Mouse (Mus musculus) forebrain, embryonic 10.5 days (tissue): ENCODE results near the gene Dgat2. TPM values are rescaled to one million over a fixed set of nuclear protein-coding genes. Genes with fewer than 3 reads are reported as not detected.

Experiments
- DNase-seq: peaks from one replicate; pipeline ENCODE4 v3.0.0-alpha.2; 2017; ENCODE audit warnings: low spot score; ENCODE audit errors: extremely low spot score
- H3K27ac ChIP-seq: fragments of 300-500 bp; sonication (generic); 2 replicates; pipeline ENCODE4 v1.5.1; 2016; ENCODE audit warnings: mild to moderate bottlenecking
- H3K27me3 ChIP-seq: fragments of 300-500 bp; sonication (generic); 2 replicates; pipeline ENCODE4 v1.6.1; 2016; ENCODE audit warnings: mild to moderate bottlenecking; ENCODE audit not compliant: poor library complexity, severe bottlenecking
- H3K36me3 ChIP-seq: fragments of 300-500 bp; sonication (generic); replicated peaks from 2 replicates; pipeline ENCODE4 v1.6.1; 2016; ENCODE audit warnings: mild to moderate bottlenecking, moderate library complexity
- H3K4me1 ChIP-seq: fragments of 300-500 bp; sonication (generic); 2 replicates; pipeline ENCODE4 v1.6.1; 2016
- H3K4me3 ChIP-seq: fragments of 300-500 bp; sonication (generic); 2 replicates; pipeline ENCODE4 v1.5.1; 2016; ENCODE audit warnings: mild to moderate bottlenecking, moderate library complexity
- H3K9me3 ChIP-seq: fragments of 300-500 bp; sonication (generic); 2 replicates; pipeline ENCODE4 v1.6.1; 2016; ENCODE audit warnings: mild to moderate bottlenecking, moderate library complexity
- WGBS: fragments of 180-500 bp; shearing (Covaris S2); methylation state at CpG from one replicate; pipeline ENCODE4 v1.1.7; 2016; 5-methylcytosine and 5-hydroxymethylcytosine counted together
- polyA plus RNA-seq: library from polyadenylated mRNA; unstranded; fragments of >200 nt; fragmentation: Nextera tagmentation; extraction: Ambion mirVana; gene quantifications from 2 replicates; pipeline ENCODE4 v1.2.1, GENCODE M21; 2016

Dgat2 gene
- polyA plus RNA-seq, 1 experiment from 2014 or later: 12.3 TPM

GRCm38 (mm10) chr7:99213686-99214085 is 31.2 kb upstream of the Dgat2 start:
- no peaks in the 10 kb centered on the region for H3K36me3 ChIP-seq
- DNase-seq: no peak
- H3K27me3 ChIP-seq: no peaks in the 10 kb centered on the region
- H3K4me1 ChIP-seq: peaks cover 19% of the 10 kb centered on the region
- H3K9me3 ChIP-seq: no peaks in the 10 kb centered on the region
- WGBS: 83% methylated on average over 2 of the region's 2 CpGs
- H3K27ac ChIP-seq: no peak overlapping the region
- no peak overlapping the region for H3K4me3 ChIP-seq

- no peak overlapping the region for H3K27ac ChIP-seq
- no peak overlapping the region for H3K4me3 ChIP-seq
- WGBS: 84% methylated on average over 1 of the region's 1 CpGs
- no peaks in the 10 kb centered on the region for H3K36me3 ChIP-seq
- H3K4me1 ChIP-seq: peaks cover 19% of the 10 kb centered on the region
- no peaks in the 10 kb centered on the region for H3K27me3 ChIP-seq
- H3K9me3 ChIP-seq: no peaks in the 10 kb centered on the region
- DNase-seq: no peak
Measured at GRCm38 (mm10) chr7:99213056-99213455, 30.5 kb upstream of the Dgat2 start.

GRCm38 (mm10) chr7:99208704-99209103 is 26.2 kb upstream of the Dgat2 start:
- Histone ChIP-seq H3K36me3 (no peaks in the 10 kb centered on the region), H3K4me3 (no peak overlapping the region), H3K4me1 (no peaks in the 10 kb centered on the region), H3K27me3 (no peaks in the 10 kb centered on the region), H3K27ac (no peak overlapping the region), H3K9me3 (no peaks in the 10 kb centered on the region)
- no peak for DNase-seq
- 97% methylated on average over 4 of the region's 4 CpGs for WGBS

- Histone ChIP-seq H3K27ac (no peak overlapping the region), H3K36me3 (no peaks in the 10 kb centered on the region), H3K4me1 (no peaks in the 10 kb centered on the region), H3K9me3 (no peaks in the 10 kb centered on the region), H3K4me3 (no peak overlapping the region), H3K27me3 (no peaks in the 10 kb centered on the region)
- no peak for DNase-seq
- 92% methylated on average over 7 of the region's 7 CpGs for WGBS
Measured at GRCm38 (mm10) chr7:99206364-99206763, 23.8 kb upstream of the Dgat2 start.

GRCm38 (mm10) chr7:99202163-99202562 is 19.6 kb upstream of the Dgat2 start:
- DNase-seq: no peak
- H3K4me1 ChIP-seq: 0 out of 2 replicates have a peak, but pooled peaks cover 2% of the 10 kb centered on the region
- no peaks in the 10 kb centered on the region for H3K36me3 ChIP-seq
- no peak overlapping the region for H3K27ac ChIP-seq
- H3K4me3 ChIP-seq: no peak overlapping the region
- 87% methylated on average over 7 of the region's 7 CpGs for WGBS
- no peaks in the 10 kb centered on the region for H3K27me3 ChIP-seq
- no peaks in the 10 kb centered on the region for H3K9me3 ChIP-seq

GRCm38 (mm10) chr7:99200290-99200689 is 17.8 kb upstream of the Dgat2 start:
- Histone ChIP-seq H3K4me3 (no peak overlapping the region), H3K9me3 (no peaks in the 10 kb centered on the region), H3K36me3 (no peaks in the 10 kb centered on the region), H3K27me3 (no peaks in the 10 kb centered on the region), H3K4me1 (0 out of 2 replicates have a peak, but pooled peaks cover 2% of the 10 kb centered on the region), H3K27ac (no peak overlapping the region)
- WGBS: 51% methylated on average over 4 of the region's 4 CpGs
- DNase-seq: no peak

GRCm38 (mm10) chr7:99199451-99200175 is 17.1 kb upstream of the Dgat2 start:
- Histone ChIP-seq H3K4me3 (no peak overlapping the region), H3K4me1 (0 out of 2 replicates have a peak, but pooled peaks cover 2% of the 10 kb centered on the region), H3K27me3 (no peaks in the 10 kb centered on the region), H3K27ac (no peak overlapping the region), H3K9me3 (no peaks in the 10 kb centered on the region), H3K36me3 (no peaks in the 10 kb centered on the region)
- DNase-seq: no peak
- WGBS: 89% methylated on average over 9 of the region's 9 CpGs

GRCm38 (mm10) chr7:99198811-99199210 is 16.3 kb upstream of the Dgat2 start:
- no peaks in the 10 kb centered on the region for H3K36me3 ChIP-seq
- WGBS: 92% methylated on average over 2 of the region's 2 CpGs

GRCm38 (mm10) chr7:99194511-99194910 is 12.0 kb upstream of the Dgat2 start:
- Histone ChIP-seq H3K4me3 (no peak overlapping the region), H3K9me3 (no peaks in the 10 kb centered on the region), H3K27ac (no peak overlapping the region), H3K27me3 (no peaks in the 10 kb centered on the region), H3K4me1 (no peaks in the 10 kb centered on the region), H3K36me3 (no peaks in the 10 kb centered on the region)
- DNase-seq: no peak
- whole genome bisulfite sequencing: 71% methylated on average over 2 of the region's 2 CpGs

More at GRCm38 (mm10) chr7:99198811-99199210, 16.3 kb upstream of the Dgat2 start:
- Histone ChIP-seq H3K27me3 (no peaks in the 10 kb centered on the region), H3K9me3 (no peaks in the 10 kb centered on the region), H3K4me3 (no peak overlapping the region), H3K27ac (no peak overlapping the region), H3K4me1 (0 out of 2 replicates have a peak, but pooled peaks cover 2% of the 10 kb centered on the region)
- no peak for DNase-seq

- no peak for DNase-seq
Measured at GRCm38 (mm10) chr7:99193926-99194325, 11.4 kb upstream of the Dgat2 start.

GRCm38 (mm10) chr7:99191411-99191810 is 8.9 kb upstream of the Dgat2 start:
- Histone ChIP-seq H3K27ac (no peak overlapping the region), H3K36me3 (no peaks in the 10 kb centered on the region), H3K4me3 (no peak overlapping the region), H3K9me3 (no peaks in the 10 kb centered on the region), H3K27me3 (no peaks in the 10 kb centered on the region), H3K4me1 (no peaks in the 10 kb centered on the region)
- no peak for DNase-seq

More at GRCm38 (mm10) chr7:99193926-99194325, 11.4 kb upstream of the Dgat2 start:
- no peak overlapping the region for H3K27ac ChIP-seq
- H3K4me3 ChIP-seq: no peak overlapping the region
- WGBS: 91% methylated on average over 4 of the region's 4 CpGs
- H3K27me3 ChIP-seq: no peaks in the 10 kb centered on the region
- H3K9me3 ChIP-seq: no peaks in the 10 kb centered on the region
- H3K4me1 ChIP-seq: no peaks in the 10 kb centered on the region
- H3K36me3 ChIP-seq: no peaks in the 10 kb centered on the region

- no peaks in the 10 kb centered on the region for H3K27me3 ChIP-seq
- no peak overlapping the region for H3K27ac ChIP-seq
- H3K4me3 ChIP-seq: no peak overlapping the region
- H3K4me1 ChIP-seq: no peaks in the 10 kb centered on the region
- H3K36me3 ChIP-seq: no peaks in the 10 kb centered on the region
- WGBS: 84% methylated on average over 5 of the region's 5 CpGs
- no peaks in the 10 kb centered on the region for H3K9me3 ChIP-seq
- DNase-seq: no peak
Measured at GRCm38 (mm10) chr7:99189885-99190284, 7.4 kb upstream of the Dgat2 start.

GRCm38 (mm10) chr7:99188630-99189029 is 6.1 kb upstream of the Dgat2 start:
- 85% methylated on average over 6 of the region's 6 CpGs for WGBS
- no peak for DNase-seq
- H3K4me3 ChIP-seq: no peak overlapping the region

More at GRCm38 (mm10) chr7:99188630-99189029, 6.1 kb upstream of the Dgat2 start:
- no peaks in the 10 kb centered on the region for H3K36me3 ChIP-seq
- H3K27ac ChIP-seq: no peak overlapping the region
- H3K9me3 ChIP-seq: no peaks in the 10 kb centered on the region
- peaks cover 7% of the 10 kb centered on the region for H3K27me3 ChIP-seq
- peaks cover 3% of the 10 kb centered on the region for H3K4me1 ChIP-seq
